20 mouse cellular contexts compared by ENCODE assay signal in the genomic region with DNA sequence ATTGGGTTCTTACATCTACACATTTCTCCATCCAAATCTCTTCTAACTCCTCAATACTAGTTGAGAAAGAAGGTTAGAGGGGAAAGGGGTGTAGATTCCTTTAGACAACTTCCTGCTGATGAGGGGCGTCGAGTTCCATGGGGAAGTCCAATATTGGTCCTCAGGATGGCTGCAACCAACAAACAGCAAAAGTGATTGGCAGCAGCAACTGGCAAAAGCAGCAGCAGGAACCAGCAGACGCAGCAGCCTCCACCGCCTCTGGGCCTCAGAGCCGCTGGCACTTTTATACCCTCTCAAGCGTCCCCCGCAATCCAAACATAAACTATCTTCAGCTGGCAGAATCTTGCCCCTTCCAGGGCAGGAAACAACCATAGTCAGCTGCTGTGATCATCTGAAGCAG. TPM values are rescaled to one million over a fixed set of nuclear protein-coding genes. Genes with fewer than 3 reads are reported as not detected.
A peak's percentile ranks its signal among the peaks of the same experiment; 100 is the strongest.
DNase-seq lines count a peak whose midpoint lies in the region; ATAC-seq and TF ChIP-seq lines count a peak whose summit lies in the region.
"Had no signal": no experiment of that assay in that cellular context is flagged by ENCODE, and none has a peak within 500 bp of the region (broad histone marks: within the 10 kb centered on the region; RNA-seq: fewer than 3 reads in every experiment).

No protein-coding gene starts in this region.

- ATAC-seq in embryonic facial prominence, embryonic 14.5 days (ENCODE audit: low read depth), result no peak
- ATAC-seq in kidney, postnatal 0 days (replicated peaks; ENCODE audit: low FRiP score, low read depth), result no peak
- no peak for ATAC-seq in lung, postnatal 0 days
- ATAC-seq: activated CD4-positive, CD25-positive, alpha-beta regulatory T cell, adult 4 months; forebrain, embryonic 13.5 days; forebrain, postnatal 0 days; Patski had no signal

- no peaks in the 10 kb centered on the region for H3K27me3 ChIP-seq in embryonic facial prominence, embryonic 14.5 days (replicated peaks; ENCODE audit: control insufficient read depth, insufficient read depth, low read length)
- H3K27me3 ChIP-seq in embryonic facial prominence, embryonic 10.5 days (replicated peaks; ENCODE audit: low read depth, poor library complexity, severe bottlenecking), result no peaks in the 10 kb centered on the region; the same call in 1 of the 2 replicates
- H3K27me3 ChIP-seq in kidney, postnatal 0 days (ENCODE audit: insufficient read depth, low read length), result no peaks in the 10 kb centered on the region
- H3K27me3 ChIP-seq in lung, postnatal 0 days (replicated peaks; ENCODE audit: insufficient read depth, low read length), result no peaks in the 10 kb centered on the region
- H3K27me3 ChIP-seq in C2C12 (ENCODE audit: control insufficient read depth, insufficient read depth, insufficient read length), result no peaks in the 10 kb centered on the region
- H3K27me3 ChIP-seq: CH12.LX; embryonic facial prominence, embryonic 13.5 days; forebrain, embryonic 13.5 days; heart, embryonic 13.5 days; Patski had no signal

- no peak overlapping the region for H3K9ac ChIP-seq in embryonic facial prominence, embryonic 14.5 days (ENCODE audit: low read depth, low read length)
- no peak overlapping the region for H3K9ac ChIP-seq in kidney, postnatal 0 days (ENCODE audit: low read depth, low read length)
- no peak overlapping the region for H3K9ac ChIP-seq in lung, postnatal 0 days (replicated peaks; ENCODE audit: low read depth)
- H3K9ac ChIP-seq: embryonic facial prominence, embryonic 13.5 days; forebrain, embryonic 13.5 days; forebrain, postnatal 0 days; heart, embryonic 13.5 days had no signal

- TF ChIP-seq CTCF in kidney, postnatal 0 days (IDR thresholded peaks at IDR 0.05; ENCODE audit: low read depth), result no peak
- no peak for TF ChIP-seq CTCF in lung, postnatal 0 days (IDR thresholded peaks at IDR 0.05)
- TF ChIP-seq CTCF in lung, adult 2 months (IDR thresholded peaks at IDR 0.05; ENCODE audit: insufficient read depth, low read length), result no peak
- TF ChIP-seq CTCF in C2C12 (IDR thresholded peaks at IDR 0.05; ENCODE audit: control insufficient read depth, insufficient read depth, insufficient read length), result no peak

- H3K79me2 ChIP-seq in C2C12 (ENCODE audit: control insufficient read depth, insufficient read depth), result no peaks in the 10 kb centered on the region

- WGBS in embryonic facial prominence, embryonic 14.5 days, result 58% methylated on average over 7 of the region's 7 CpGs
- 74% methylated on average over 7 of the region's 7 CpGs for WGBS in embryonic facial prominence, embryonic 10.5 days
- WGBS in kidney, postnatal 0 days, result 44% methylated on average over 7 of the region's 7 CpGs
- WGBS in lung, postnatal 0 days, result 48% methylated on average over 7 of the region's 7 CpGs
- 51% methylated on average over 7 of the region's 7 CpGs for WGBS in lung, adult 2 months

- no peaks in the 10 kb centered on the region for H3K79me3 ChIP-seq in C2C12 (ENCODE audit: low read depth)

- no peak overlapping the region for H3K27ac ChIP-seq in embryonic facial prominence, embryonic 14.5 days (replicated peaks; ENCODE audit: low read depth, low read length)
- no peak overlapping the region; the same call in 1 of the 2 replicates for H3K27ac ChIP-seq in embryonic facial prominence, embryonic 10.5 days (replicated peaks)
- no peak overlapping the region for H3K27ac ChIP-seq in kidney, postnatal 0 days
- H3K27ac ChIP-seq in lung, postnatal 0 days (ENCODE audit: low read length), result 0 out of 2 replicates have a peak overlapping the region, but pooled peaks have one; percentile 15
- H3K27ac ChIP-seq: embryonic facial prominence, embryonic 13.5 days; forebrain, embryonic 13.5 days; heart, embryonic 13.5 days had no signal

- no peaks in the 10 kb centered on the region for H3K9me3 ChIP-seq in embryonic facial prominence, embryonic 14.5 days (ENCODE audit: control insufficient read depth, low read length)
- H3K9me3 ChIP-seq in embryonic facial prominence, embryonic 10.5 days, result no peaks in the 10 kb centered on the region
- H3K9me3 ChIP-seq in kidney, postnatal 0 days (replicated peaks; ENCODE audit: low read length), result no peaks in the 10 kb centered on the region
- no peaks in the 10 kb centered on the region for H3K9me3 ChIP-seq in lung, postnatal 0 days (ENCODE audit: low read length)
- H3K9me3 ChIP-seq: embryonic facial prominence, embryonic 13.5 days; forebrain, embryonic 13.5 days; heart, embryonic 13.5 days had no signal

- H3K4me1 ChIP-seq in embryonic facial prominence, embryonic 14.5 days (ENCODE audit: control insufficient read depth, insufficient read depth, low read length), result peaks cover 15% of the 10 kb centered on the region
- peaks cover 37% of the 10 kb centered on the region for H3K4me1 ChIP-seq in embryonic facial prominence, embryonic 10.5 days
- peaks cover 8% of the 10 kb centered on the region; the same call in 1 of the 2 replicates for H3K4me1 ChIP-seq in kidney, postnatal 0 days (replicated peaks; ENCODE audit: insufficient read depth, low read length)
- H3K4me1 ChIP-seq in lung, postnatal 0 days (ENCODE audit: insufficient read depth, low read depth, low read length), result no peaks in the 10 kb centered on the region
- H3K4me1 ChIP-seq in lung, adult 2 months (ENCODE audit: control insufficient read depth, insufficient read depth, low read length), result 0 out of 2 replicates have a peak, but pooled peaks cover 4% of the 10 kb centered on the region

- H3ac ChIP-seq in C2C12 (ENCODE audit: control insufficient read depth, insufficient read length, low read depth), result no peak overlapping the region

- H3K4me3 ChIP-seq in embryonic facial prominence, embryonic 14.5 days (ENCODE audit: low read depth, low read length), result no peak overlapping the region
- no peak overlapping the region for H3K4me3 ChIP-seq in embryonic facial prominence, embryonic 10.5 days
- no peak overlapping the region for H3K4me3 ChIP-seq in kidney, postnatal 0 days (replicated peaks; ENCODE audit: low read depth, low read length)
- no peak overlapping the region for H3K4me3 ChIP-seq in lung, postnatal 0 days (ENCODE audit: low read depth, low read length)
- H3K4me3 ChIP-seq in lung, adult 2 months (replicated peaks; ENCODE audit: extremely low read depth, low read depth, low read length), result no peak overlapping the region
- no peak overlapping the region for H3K4me3 ChIP-seq in C2C12 (ENCODE audit: insufficient read depth, poor library complexity, severe bottlenecking)
- H3K4me3 ChIP-seq: embryonic facial prominence, embryonic 13.5 days; forebrain, embryonic 13.5 days; heart, embryonic 13.5 days had no signal

- TF ChIP-seq EP300 in lung, postnatal 0 days (IDR thresholded peaks at IDR 0.05), result no peak

- H3K4me2 ChIP-seq in embryonic facial prominence, embryonic 14.5 days (ENCODE audit: low read depth, low read length), result no peak overlapping the region
- H3K4me2 ChIP-seq in kidney, postnatal 0 days (ENCODE audit: low read length), result no peak overlapping the region
- no peak overlapping the region for H3K4me2 ChIP-seq in lung, postnatal 0 days (replicated peaks; ENCODE audit: low read depth, low read length)
- H3K4me2 ChIP-seq: embryonic facial prominence, embryonic 13.5 days; forebrain, embryonic 13.5 days; heart, embryonic 13.5 days had no signal

- no peaks in the 10 kb centered on the region for H3K36me3 ChIP-seq in embryonic facial prominence, embryonic 14.5 days (ENCODE audit: control insufficient read depth, insufficient read depth, low read length)
- H3K36me3 ChIP-seq in embryonic facial prominence, embryonic 10.5 days (replicated peaks), result no peaks in the 10 kb centered on the region
- no peaks in the 10 kb centered on the region for H3K36me3 ChIP-seq in kidney, postnatal 0 days (ENCODE audit: insufficient read depth, low read length)
- no peaks in the 10 kb centered on the region for H3K36me3 ChIP-seq in lung, postnatal 0 days (ENCODE audit: insufficient read depth, low read length)
- no peaks in the 10 kb centered on the region for H3K36me3 ChIP-seq in C2C12 (ENCODE audit: control insufficient read depth, insufficient read depth)
- H3K36me3 ChIP-seq: embryonic facial prominence, embryonic 13.5 days; heart, embryonic 13.5 days had no signal

- peak; percentile 47 for DNase-seq in embryonic facial prominence, embryonic 14.5 days (ENCODE audit: low spot score)
- no peak for DNase-seq in embryonic facial prominence, embryonic 10.5 days (ENCODE audit: low spot score)
- peak; percentile 37 for DNase-seq in kidney, postnatal 0 days (ENCODE audit: low spot score)
- DNase-seq in kidney, adult 9 months, result no peak
- no peak for DNase-seq in lung, postnatal 0 days (ENCODE audit: low spot score)
- no peak for DNase-seq in lung, adult 2 months
- DNase-seq: adrenal gland, postnatal 14 days; cerebellum, adult 11-12 months; cerebellum, adult 9-10 months; cerebellum, postnatal 25 days; forebrain, postnatal 0 days; gastrocnemius, postnatal 14 days; heart, postnatal 36 days had no signal

- TF ChIP-seq POLR2A in lung, adult 2 months (IDR thresholded peaks at IDR 0.05; ENCODE audit: borderline replicate concordance, extremely low read depth, low read depth, low read length), result no peak

TF ChIP-seq in C2C12, 6 proteins besides CTCF, POLR2A, EP300 and RAD21:
- no peak for TF ChIP-seq FOSL1 (IDR thresholded peaks at IDR 0.05; ENCODE audit: insufficient read depth, low read length, poor library complexity, severe bottlenecking)
- peak; percentile 55 for TF ChIP-seq MYOD1 (IDR thresholded peaks at IDR 0.05; ENCODE audit: control insufficient read depth, insufficient read length, low read depth)
- no peak for TF ChIP-seq USF1 (IDR thresholded peaks at IDR 0.05; ENCODE audit: low read depth)
TF ChIP-seq in C2C12: peak in this region for 1.

RNA-seq across cellular contexts. Expression of a gene that starts 58.8 kb away (rescaled TPM):
- 23.1 and 24.0 TPM in 2 replicates for polyA plus RNA-seq in embryonic facial prominence, embryonic 14.5 days (2014; fragmentation: Nextera tagmentation; extraction: Ambion mirVana)
- polyA plus RNA-seq in embryonic facial prominence, embryonic 10.5 days (2016; fragmentation: Nextera tagmentation; extraction: Ambion mirVana), result 25.1 and 26.5 TPM in 2 replicates
- polyA plus RNA-seq in kidney, postnatal 0 days (2015; fragmentation: Nextera tagmentation; extraction: Ambion mirVana), result 22.7 and 24.9 TPM in 2 replicates
- polyA plus RNA-seq in lung, postnatal 0 days (2015; fragmentation: Nextera tagmentation; extraction: Ambion mirVana), result 18.9 and 22.0 TPM in 2 replicates
- 33.9 and 40.2 TPM in 2 replicates for polyA plus RNA-seq in lung, adult 2 months (2012; rRNA removed)
- polyA plus RNA-seq in C2C12 (2012; fragmentation: generic; extraction: Trizol), result 24.0 TPM

Comparison
In these comparisons a context has a peak if more than half of its experiments do, and no peak if none do; other contexts are left out.
1. DNase-seq: peak in embryonic facial prominence, embryonic 14.5 days (single experiment) and kidney, postnatal 0 days (single experiment); none in embryonic facial prominence, embryonic 10.5 days (single experiment), kidney, adult 9 months (single experiment), lung, postnatal 0 days (single experiment) and lung, adult 2 months (single experiment).